Mouse (Mus musculus) erythroblast, embryonic 14.5 days (primary cell): ENCODE results near the gene Lmtk2.

Source experiments
- GATA1 ChIP-seq: IDR thresholded peaks from 2 replicates; pipeline ENCODE4 v1.6.1; 2012; ENCODE audit warnings: low read length, inconsistent platforms, mixed read lengths
- TAL1 ChIP-seq: IDR thresholded peaks from 3 replicates; pipeline ENCODE4 v1.6.1; 2012; ENCODE audit warnings: low read length, inconsistent platforms, mixed read lengths

DNA sequence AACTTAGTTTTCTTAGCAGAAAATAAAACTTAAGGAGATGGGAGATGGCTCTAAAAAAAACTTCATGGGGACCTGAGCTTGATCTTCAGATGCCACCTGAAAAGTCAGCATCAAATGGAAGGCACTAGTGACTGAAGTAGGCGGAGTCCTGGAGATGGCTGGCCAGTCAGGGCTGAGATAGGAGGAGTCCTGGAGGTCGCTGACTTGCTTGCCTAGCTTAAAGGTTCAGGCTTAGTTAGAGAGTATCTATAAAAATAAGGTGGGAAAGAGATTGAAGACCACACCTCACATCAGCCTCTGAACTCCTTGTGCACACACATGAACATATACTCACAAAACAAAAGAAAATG lies 15.4 kb downstream of the Lmtk2 start:
- TF ChIP-seq GATA1 (no peak), TAL1 (no peak)
